Mouse (Mus musculus) lung, postnatal 14 days (tissue): ENCODE measurements around the gene Lgi4.
A peak's percentile ranks its signal among the peaks of the same experiment; 100 is the strongest.

Experiments
- DNase-seq: peaks from one replicate; pipeline ENCODE4 v3.0.0; 2021

Gene Lgi4

DNA sequence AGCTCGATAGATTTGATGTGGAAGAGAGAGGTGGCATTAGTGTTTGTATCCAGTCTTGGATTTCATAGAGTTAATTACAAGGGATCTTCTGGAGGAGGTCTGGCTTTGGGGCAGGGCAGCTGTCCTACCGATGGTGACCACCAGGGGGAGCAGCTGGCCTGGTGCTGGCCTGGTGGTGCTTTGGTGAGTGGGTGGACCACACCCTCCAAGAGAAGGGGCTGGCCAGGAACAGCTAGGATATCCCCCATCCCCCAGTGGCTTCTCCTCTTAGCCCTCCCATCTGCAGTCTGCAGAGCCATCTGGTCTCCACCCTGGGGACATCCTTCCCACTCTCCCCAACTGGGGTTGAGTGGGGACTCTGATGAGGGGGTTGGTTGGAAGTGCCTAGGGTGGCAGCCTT lies at the start of gene Lgi4:
TSS of gene Lgi4 (plus strand) at position 235 of the 400 bp plus-strand sequence.
- peak; percentile 87 for DNase-seq

DNA sequence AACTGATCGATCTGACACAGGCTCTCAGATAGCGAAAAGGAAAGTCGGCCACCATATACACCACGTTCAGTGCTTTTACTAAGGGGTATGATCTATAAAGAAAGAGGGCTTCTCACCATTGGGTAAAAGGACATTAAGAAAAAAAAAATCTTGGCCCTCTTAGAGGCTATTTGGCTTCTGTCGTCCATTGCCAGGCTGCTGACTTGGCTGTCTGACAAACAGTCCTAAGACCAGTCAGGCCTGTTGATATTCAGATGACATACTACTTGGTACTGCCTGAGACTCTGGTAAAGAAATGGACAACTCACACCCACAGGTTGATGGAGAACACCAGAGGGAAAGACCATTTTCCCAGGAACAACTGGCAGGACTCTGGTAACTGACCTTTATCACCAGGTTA lies 46.2 kb upstream of the Lgi4 start:
- DNase-seq, result no peak

DNA sequence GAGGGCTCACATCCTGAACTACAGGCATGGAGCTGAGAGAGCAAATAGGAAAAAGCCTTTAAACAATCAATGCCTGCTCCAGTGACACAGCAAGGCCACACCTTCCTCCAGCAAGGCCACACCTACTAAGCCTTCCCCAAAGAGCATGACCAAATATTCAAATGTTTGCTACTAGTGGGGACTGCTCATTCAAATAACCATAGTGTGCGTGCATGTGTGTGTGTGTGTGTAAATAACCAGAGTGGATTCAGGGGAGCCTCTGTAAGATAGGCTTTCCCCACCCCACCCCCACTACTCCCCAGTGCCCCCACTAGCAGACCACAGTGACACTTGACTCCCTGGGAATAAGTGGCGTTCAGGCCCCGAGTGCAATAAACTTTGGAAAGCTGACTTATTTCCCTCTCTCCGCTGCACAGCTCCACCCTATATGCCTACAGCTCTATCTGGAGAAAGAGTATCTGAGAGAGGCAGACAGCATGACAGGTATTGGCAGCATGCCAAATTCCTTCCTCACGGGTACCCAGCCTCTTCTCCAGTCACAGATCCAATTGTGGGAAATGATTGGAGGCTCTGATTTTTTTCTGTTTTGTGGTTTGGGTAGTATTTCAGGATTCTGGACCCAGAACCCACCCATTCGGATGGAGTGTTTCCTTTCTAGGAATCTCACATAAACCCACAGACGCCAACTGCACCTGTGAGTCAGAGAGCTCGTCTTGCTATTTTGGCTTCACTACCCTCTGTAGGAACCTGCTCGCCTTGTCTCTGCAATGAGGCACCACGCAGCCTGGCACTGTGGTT lies 41.8 kb upstream of the Lgi4 start:
- DNase-seq, result no peak

DNA sequence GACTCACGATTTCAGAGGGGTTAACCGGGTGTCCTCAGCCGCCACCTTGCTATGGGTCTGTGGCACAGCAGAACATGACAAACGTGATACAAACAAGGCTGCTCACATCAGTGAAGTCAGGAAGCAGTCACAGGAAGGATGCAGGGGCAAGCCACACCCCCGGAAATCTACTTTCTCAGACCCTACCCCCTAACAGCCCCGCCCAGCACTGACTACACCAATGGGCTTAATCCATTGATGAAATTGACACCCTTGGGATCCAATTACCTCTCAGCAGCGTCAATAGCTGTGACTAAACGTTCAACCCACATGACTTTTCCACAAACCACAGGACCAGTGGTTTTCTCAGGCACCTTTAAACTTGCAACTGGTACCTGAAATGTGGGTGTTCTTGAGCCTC lies 30.5 kb upstream of the Lgi4 start:
- no peak for DNase-seq

DNA sequence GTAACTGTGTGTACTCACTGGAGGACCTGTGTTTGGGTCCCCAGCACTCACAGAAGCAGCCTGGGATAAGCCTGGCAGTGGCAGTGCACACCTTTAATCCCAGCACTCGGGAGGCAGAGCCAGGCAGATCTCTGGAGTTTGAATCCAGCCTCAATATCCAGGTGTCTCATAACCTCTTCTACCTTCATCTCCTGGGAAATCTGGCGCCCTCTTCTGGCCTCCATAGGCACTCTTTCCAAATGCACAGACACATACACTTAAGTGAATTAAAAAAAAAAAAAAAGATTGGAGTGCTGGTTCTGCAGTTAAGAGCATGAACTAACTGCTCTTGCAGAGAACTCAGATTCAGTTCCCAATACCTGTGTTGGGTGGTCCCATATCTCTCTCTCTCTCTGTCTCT lies 28.4 kb upstream of the Lgi4 start:
- no peak for DNase-seq

DNA sequence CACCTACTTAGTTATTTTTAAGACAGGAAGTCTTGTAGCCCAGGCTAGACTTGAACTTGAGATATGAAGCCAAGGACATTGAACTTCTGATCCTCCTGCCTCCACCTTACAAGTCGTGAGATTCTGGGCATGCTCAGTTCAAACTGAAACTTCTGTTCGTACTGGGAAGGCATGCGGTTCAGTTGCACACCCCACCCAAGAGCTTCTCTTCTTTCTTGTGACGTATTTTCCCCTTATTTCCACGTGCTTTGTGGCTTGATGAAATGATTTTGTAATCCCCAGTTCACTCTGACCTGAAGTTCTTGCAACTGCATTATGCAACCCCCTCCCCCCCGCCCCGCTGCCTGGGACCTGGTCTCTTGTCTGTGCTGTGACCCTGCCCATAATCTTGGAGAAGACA lies 27.4 kb upstream of the Lgi4 start:
- no peak for DNase-seq

DNA sequence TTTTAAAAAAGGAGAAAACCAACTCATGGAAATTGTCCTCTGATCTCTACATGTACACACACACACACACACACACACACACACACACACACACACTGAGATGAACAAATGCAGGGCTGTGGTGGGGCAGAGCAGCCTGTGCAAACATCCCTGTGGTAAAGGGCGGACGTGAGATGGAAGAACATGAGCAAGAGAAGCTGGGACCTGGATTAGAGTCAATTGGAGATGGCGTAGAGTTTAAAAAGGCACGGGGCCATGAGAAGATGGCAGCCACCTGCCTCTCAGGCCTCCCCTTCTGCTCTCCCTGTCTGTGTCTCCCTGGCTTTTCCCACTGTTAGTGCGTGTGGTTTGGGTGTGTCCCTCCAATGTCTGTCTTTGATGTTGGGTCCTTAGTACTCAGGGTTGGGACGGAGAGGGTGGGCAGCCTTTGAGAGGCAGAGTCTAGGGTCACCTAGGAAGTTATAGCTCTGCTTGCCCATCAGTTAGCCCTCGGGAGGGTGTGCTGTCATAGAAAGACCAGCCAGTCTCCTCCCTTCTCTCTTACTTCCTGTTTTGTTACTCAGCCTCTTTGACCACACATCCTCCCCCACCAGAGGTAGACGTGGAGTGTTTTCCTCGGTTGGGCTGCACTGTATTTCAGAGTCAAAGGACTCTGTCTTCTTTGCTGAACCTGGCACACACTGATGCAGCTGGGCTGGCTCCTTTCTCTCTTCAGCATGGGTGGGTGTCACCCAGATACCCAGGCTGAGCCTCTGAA lies 25.6 kb upstream of the Lgi4 start:
- no peak for DNase-seq

DNA sequence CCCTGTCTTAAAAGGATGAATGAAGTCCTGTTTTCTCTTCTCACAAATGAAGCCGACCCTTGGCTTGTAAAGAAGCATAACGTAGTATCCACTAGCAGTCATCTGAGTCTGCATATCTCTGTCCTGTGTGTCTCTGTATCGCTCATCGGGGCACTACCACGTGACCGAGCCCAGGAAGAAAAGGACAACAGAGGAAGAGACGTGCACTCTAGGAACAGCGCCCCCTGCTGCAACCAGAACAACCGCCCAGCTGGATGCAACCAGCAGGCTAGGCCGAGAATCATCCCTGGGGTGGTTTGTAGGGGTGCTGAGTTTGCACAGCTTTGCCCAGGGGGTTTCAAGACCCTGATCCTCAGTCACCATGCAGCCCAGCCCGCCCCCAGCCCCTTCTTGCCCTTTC lies 24.4 kb upstream of the Lgi4 start:
- DNase-seq, result no peak

DNA sequence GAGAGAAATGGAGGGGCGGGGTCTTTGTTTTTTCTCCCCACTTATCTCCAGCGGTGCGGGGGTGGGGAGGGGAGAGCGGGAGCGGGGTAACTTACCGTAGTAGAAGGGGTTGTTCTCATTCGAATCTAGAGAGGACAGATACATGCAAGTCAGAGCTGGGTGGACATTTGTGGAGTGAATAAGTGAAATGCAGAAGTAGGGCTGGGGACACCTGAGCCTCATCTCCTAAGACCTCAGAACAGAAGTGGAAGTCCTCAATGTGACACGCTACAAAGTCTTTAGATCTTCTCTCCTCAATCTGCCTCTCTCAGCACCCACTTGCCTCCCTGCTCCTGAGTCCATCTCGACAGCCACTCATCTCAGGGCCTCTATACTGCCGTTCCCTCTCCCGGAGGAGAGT lies 23.9 kb upstream of the Lgi4 start:
- no peak for DNase-seq

DNA sequence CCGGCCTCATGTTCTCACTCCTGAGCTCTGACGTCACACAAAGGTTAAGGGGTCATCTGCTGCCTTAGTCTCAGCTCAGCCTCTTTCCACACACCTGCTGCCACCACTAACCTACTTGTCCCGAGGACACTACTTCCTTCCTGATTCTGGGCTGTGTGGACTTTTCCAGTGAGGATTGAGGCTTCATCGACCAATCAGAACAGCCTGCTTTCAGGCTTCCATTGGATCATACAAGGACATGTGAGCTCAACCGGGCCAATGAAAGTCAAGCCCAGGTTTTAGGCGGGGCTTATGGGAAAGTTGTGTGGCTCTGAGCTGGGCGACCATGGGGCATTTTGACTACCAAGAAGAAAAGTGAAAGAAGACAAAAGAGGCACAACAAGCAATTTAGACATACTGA lies 22.2 kb upstream of the Lgi4 start:
- DNase-seq, result no peak

DNA sequence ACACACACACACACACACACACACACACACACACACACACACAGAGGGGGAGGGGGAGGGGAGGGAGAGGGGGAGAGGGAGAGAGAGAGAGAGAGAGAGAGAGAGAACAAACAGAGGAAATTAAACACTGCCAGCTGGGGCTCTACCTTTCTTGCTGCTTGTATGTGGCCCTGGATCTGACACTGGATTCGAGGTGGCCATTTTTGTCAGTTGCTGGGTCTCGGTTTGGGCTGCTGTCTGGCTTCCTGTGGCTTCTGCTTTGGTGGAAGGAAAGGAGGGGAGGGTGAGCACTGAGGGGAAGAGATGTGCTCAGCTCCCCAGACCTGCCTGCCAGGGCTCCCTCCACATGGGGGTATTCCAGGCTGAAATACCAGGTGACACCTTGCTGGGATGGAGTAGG lies 21.5 kb upstream of the Lgi4 start:
- DNase-seq, result no peak

DNA sequence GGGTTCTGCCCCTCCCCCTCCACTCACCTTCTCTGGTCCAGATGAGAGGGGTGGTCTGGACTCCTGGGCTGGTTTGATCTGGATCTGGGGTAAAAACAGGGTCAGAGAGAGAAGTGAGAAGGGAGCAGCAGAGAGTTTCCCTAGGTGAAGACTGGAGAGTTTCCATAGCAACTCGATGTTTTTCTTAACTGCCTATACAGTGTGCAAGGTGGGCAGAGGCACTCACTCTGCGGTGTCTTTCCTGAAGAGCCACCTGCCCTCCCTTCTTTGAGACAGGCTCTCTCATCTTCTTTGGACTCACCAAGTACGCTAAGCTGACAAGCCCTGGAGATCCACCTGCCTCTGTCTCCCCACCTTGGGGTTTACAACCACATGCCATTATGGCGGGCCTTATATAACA lies 20.1 kb upstream of the Lgi4 start:
- no peak for DNase-seq

DNA sequence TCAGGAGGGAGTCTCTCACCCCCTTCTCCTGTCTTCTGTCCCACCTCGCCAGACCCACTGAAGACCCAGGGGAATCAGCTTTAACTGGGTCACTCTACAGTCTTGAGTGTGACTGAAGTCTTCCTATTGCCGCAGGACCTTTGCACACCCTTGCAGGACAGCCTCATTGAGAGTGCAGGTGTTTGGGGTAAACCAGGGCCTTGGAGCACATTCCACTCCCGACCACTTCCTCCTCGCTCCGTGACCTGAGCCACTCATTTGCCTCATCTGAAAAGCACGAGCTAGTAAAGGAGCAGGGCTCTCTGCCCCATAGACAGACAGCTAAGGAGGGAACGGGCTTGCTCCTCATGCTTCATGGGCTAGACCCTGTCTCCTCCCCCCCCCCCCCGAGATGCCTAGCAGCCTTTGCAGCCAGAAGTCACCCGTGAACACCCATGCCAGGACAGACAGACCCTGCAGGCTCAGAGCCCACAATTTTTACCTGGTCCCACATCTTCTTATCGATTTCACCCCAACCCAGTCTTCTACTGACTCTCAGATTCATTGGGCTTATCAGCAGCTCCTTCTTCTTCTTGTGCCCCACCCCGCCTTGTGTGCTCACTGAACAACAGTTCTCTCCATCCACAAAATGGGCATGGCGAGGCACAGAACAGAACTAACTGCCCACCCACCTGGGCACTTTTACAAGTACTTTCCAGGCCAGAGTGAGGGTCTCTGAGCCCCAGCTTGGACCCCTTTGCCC lies 18.7 kb upstream of the Lgi4 start:
- no peak for DNase-seq

DNA sequence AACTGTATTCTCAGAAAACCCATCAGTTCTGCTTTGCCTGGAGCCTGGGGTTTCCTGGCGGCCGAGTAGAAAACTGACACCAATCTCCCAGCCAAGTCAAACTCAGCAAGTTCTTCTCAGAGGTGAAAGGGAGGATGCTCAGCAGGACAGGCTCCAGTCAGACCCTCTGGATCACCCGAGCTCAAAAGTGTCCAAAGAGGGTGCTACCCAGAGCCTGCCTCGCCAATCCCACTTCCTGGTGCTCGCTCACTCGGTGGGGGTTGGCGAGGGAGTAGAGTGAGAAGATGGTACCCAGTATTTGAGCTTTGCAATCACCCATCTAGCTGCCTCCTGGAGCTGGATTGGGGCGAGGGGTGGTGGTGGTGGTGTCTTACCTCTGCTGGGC lies 18.1 kb upstream of the Lgi4 start:
- DNase-seq, result no peak

DNA sequence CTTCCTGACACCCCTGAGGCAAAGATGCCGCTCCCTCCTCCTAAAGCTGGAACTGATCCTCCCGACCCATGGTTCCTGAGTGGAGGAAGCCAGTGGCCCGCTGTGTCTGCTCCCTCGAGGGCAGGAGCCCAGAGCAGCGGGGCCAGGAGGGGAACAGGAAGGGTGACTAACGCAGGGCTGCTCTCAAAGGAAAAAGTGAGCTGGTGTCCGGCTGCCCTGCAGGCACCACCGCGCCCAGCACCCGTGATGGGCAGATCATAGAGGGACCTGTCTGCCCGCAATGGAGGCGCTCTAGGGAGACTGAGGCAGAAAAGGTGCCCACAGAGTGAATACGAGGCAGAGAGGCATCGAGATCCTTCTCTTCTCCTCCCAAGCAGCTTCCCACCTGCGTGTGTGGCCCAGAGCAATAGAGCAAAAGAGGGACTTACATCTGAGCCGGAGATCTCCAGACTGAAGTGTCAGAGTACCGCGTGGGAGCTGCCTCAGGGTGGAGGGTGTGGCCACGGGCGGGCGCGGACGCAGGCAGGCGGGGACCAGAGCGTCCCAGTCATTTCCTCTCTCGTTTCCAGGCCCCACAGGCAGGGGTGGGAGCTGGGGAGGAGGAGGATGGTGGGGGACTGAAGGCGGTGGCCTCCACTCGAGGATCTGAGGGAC lies 17.4 kb upstream of the Lgi4 start:
- DNase-seq, result peak; percentile 71

DNA sequence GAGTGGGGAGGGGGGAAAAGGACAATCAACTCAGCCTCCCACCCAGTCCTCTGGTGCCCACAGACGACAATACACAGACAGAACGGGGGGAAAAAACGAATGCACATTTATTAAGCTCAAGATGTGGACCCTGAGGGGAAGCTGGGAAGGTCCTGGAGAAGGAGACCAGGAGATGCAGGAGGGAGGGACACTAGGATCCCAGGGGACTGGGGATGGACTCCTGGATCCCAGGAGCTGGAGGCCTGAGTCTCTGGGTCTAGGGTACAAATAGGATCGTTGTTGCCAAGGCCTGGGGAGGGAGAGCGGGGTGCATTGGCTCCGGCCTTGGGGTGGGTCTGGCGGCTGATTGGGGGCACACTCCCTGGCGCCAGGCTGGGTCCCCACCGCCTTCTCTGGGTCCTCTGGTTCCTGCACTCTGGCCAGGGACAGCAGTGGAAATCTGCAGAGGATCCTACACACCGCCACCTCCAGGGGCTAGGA lies 16.7 kb upstream of the Lgi4 start, which contains the start of gene Fxyd5:
TSS of gene Fxyd5 (minus strand) at position 51 of the 480 bp plus-strand sequence.
- DNase-seq, result no peak

DNA sequence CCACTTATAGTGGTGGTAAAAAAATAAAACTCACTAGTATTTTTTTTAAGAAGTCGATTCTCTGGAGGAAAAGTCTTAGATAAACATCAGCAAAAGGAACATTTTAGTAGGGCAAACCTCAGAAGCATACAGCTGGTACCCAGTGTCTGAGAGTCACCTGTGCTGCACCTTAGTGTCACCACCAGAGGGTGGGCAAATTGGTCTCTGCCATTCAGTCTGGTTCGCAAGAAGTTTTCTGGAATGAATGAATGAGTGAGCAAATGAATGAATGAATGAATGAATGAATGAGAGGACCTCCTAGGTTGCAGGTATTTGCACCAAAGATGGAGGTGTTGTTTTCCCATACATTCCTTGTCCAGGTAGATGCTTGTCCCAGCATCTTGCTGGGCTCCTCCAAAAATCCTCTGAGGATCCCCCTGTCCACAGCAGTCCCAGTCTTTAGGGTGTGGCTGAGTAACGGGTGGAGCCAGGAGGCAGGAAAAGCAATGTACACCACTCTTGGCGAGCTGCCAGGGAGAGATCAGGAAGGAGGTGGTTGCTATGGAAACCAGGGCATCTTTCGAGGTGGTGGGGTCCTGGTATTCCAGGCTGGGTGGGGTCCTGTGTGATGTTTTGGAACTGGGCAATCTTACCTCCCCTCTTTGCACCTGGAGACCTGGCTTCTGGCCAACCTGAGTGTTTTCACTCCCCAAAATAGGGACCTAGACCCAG lies 9.9 kb upstream of the Lgi4 start:
- no peak for DNase-seq

DNA sequence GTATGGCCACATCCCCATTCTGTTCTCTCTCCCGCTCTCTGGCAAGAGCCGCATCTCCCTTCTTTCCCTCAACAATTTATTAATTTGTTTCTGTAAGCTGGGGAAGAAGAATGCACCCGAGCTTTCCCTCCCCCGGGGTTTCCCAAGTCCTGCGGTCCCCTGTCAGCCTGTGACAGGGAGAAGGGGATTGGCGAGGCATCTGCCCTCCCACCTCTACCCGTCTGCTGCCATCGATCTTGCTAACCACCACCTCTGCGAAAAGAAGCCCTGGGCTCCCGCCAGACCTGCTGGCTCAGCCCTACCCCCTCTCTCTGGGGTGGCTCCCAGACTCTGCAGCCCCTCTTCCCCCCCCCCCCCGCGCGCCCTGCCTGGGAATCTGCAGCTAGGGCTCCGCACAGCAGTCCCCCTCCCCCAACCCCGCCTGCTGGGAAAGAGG lies 9.3 kb upstream of the Lgi4 start:
- no peak for DNase-seq

DNA sequence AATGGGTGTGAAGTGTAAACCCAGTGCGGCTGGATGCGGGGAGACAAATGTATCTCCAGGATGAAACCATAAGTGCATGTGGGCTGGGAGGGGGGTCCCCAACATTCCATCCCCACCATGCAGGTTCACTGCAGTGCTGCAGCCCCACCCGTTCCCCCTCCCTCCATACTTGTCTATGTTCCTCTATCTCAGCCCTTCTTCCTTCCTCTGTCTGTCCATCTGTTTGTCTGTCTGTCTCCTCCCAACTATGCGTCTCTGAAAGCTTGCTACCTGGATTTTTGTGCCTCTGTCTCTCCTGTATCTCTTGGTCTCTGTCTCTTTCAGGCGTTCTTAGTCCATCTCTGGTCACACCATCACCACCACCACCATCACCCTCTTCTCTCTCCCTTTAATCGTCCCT lies 8.7 kb upstream of the Lgi4 start:
- DNase-seq, result no peak

DNA sequence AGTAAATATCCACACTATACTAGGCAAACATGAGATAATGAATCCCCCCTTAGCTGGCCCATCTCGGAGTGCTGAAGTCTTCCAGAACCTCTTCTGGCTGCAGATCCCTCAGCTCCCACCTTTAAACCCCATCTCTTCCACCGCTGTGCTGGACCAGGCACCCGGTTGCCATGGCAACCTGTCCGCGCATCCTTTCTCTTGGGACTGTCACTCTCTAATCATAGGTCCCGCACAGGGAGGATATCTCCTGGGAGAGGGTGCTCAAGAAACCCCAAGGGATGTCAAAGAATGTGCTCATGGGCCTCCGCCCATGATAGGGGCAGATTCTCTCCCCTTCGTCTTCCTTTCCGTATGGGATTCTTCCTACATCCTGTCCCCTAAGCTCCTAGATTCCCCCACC lies 8.2 kb upstream of the Lgi4 start:
- no peak for DNase-seq

DNA sequence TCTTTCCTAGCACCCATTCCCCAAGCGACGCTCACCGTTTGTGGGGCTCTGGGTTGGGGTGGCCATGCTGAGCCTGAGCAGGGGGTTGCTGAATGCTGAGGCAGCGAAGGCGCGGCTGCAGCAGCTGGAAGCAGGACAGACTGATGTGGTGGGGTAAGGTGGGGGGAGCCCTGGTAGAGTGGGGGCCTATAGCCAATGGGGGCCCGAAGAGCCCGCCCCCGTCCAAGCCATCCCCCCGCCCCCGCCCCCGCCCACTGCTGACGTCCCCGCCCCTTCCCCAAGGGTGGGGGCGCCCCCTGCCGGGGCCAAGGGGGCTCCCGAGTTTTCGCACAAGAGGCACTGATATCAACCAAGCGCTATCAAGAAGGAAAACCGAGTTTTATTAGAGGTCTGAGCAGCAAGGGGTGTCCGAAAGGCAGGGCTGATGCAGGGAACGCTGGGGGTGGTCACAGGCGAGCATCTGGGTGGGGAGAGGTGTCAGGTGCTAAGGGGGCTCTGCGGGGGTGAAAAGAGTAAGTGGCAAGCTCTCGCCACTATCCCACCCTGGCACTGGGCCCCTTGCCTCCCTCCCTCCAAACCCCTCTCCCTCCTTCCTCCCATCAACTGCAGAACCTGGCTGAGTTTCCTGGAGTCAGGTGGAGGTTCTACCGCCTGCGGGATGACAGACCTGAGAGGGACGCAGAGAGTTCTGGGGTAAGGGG lies 7.7 kb upstream of the Lgi4 start, which contains the start of gene Fxyd7:
TSS of gene Fxyd7 (minus strand) at position 147 of the 701 bp plus-strand sequence.
- DNase-seq, result no peak

DNA sequence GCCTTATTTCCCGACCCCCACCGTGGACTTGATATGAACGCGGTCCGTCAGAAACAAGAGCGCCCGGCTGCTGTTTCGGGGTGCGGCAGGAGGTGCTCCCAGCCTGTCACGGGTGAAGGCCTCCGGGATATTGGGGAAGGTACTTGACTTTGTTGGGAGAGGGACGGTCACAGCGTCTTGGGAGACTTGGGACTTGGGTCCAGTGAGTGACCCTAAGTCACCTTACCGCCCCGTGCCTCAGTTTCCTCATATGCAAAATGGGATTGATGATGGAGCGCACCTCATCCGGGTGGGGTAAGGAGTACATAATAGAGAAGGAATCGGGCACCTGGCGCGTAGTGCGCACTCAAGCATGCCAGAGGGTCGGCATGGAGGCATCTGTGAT lies 6.9 kb upstream of the Lgi4 start:
- DNase-seq, result no peak
